Mouse (Mus musculus): ENCODE results near the gene Car5a.

- no peak for TF ChIP-seq CTCF (IDR thresholded peaks at IDR 0.05; ENCODE audit: low read depth)
- no peak for TF ChIP-seq EP300 (IDR thresholded peaks at IDR 0.05; ENCODE audit: low read depth)
Observed at GRCm38 (mm10) chr8:121966714-121967448, 22.2 kb upstream of the Car5a start.
